Mouse (Mus musculus) liver, postnatal 0 days (tissue): ENCODE data around the gene Tmsb4x. TPM values are rescaled to one million over a fixed set of nuclear protein-coding genes. Genes with fewer than 3 reads are reported as not detected.
A peak's percentile ranks its signal among the peaks of the same experiment; 100 is the strongest.

ENCODE experiments used
- ATAC-seq: fragments of 200-750 bp; cut with Nextera tagmentation; 2 replicates; pipeline ENCODE4 v1.8.0; 2017; ENCODE audit warnings: mild to moderate bottlenecking, moderate library complexity
- DNase-seq: peaks from one replicate; pipeline ENCODE4 v3.0.0-alpha.2; 2016
- H3K27ac ChIP-seq: fragments of 300-500 bp; sonication (generic); 2 replicates; pipeline ENCODE4 v1.5.1; 2014; ENCODE audit warnings: antibody characterized with exemption, moderate library complexity, mild to moderate bottlenecking, low read depth
- H3K27me3 ChIP-seq: fragments of 300-500 bp; sonication (generic); 2 replicates; pipeline ENCODE4 v1.6.1; 2014; ENCODE audit warnings: low read length, control low read depth, mixed read lengths; ENCODE audit not compliant: insufficient read depth
- H3K36me3 ChIP-seq: fragments of 300-500 bp; sonication (generic); replicated peaks from 2 replicates; pipeline ENCODE4 v1.6.1; 2014; ENCODE audit warnings: mild to moderate bottlenecking, control low read depth, low read length, moderate library complexity, mixed read lengths; ENCODE audit not compliant: insufficient read depth
- H3K4me1 ChIP-seq: fragments of 300-500 bp; sonication (generic); 2 replicates; pipeline ENCODE4 v1.6.1; 2014; ENCODE audit warnings: antibody characterized with exemption, mild to moderate bottlenecking, control low read depth; ENCODE audit not compliant: insufficient read depth
- H3K4me2 ChIP-seq: fragments of 300-500 bp; sonication (generic); 2 replicates; pipeline ENCODE4 v1.6.1; 2014; ENCODE audit warnings: low read depth, mild to moderate bottlenecking, low read length, moderate library complexity, mixed read lengths
- H3K4me3 ChIP-seq: fragments of 300-500 bp; sonication (generic); 2 replicates; pipeline ENCODE4 v1.5.1; 2014; ENCODE audit warnings: low read depth, low read length
- H3K9ac ChIP-seq: fragments of 300-500 bp; sonication (generic); replicated peaks from 2 replicates; pipeline ENCODE4 v1.6.1; 2014; ENCODE audit warnings: mild to moderate bottlenecking, moderate library complexity
- H3K9me3 ChIP-seq: fragments of 300-500 bp; sonication (generic); 2 replicates; pipeline ENCODE4 v1.6.1; 2016; ENCODE audit warnings: mild to moderate bottlenecking, control low read depth, low read length, mixed read lengths
- CTCF ChIP-seq: sonication (generic); IDR thresholded peaks from 2 replicates; pipeline ENCODE4 v1.5.1; 2016; ENCODE audit warnings: antibody characterized with exemption, low read depth
- EP300 ChIP-seq: IDR thresholded peaks from 2 replicates; pipeline ENCODE4 v1.6.1; 2016; ENCODE audit warnings: antibody characterized with exemption, low read depth, mild to moderate bottlenecking
- WGBS: fragments of 180-500 bp; shearing (Covaris S2); extraction: QIAGEN DNeasy Blood & Tissue Kit; methylation state at CpG from one replicate; pipeline ENCODE4 v1.1.7; 2014; ENCODE audit not compliant: insufficient replicate concordance; 5-methylcytosine and 5-hydroxymethylcytosine counted together
- polyA plus RNA-seq: library from polyadenylated mRNA; unstranded; fragments of >200 nt; fragmentation: Nextera tagmentation; extraction: Ambion mirVana; gene quantifications from 2 replicates; pipeline ENCODE4 v1.2.1, GENCODE M21; 2015

The Tmsb4x gene
- polyA plus RNA-seq, 1 experiment from 2014 or later, result 1,722 TPM

GRCm38 (mm10) chrX:167229206-167229605 is 20.1 kb upstream of the Tmsb4x start:
- Histone ChIP-seq H3K9ac (no peak overlapping the region), H3K36me3 (no peaks in the 10 kb centered on the region), H3K27ac (0 out of 2 replicates have a peak overlapping the region, but pooled peaks have one; percentile 6), H3K4me1 (no peaks in the 10 kb centered on the region), H3K4me2 (no peak overlapping the region), H3K4me3 (no peak overlapping the region), H3K27me3 (no peaks in the 10 kb centered on the region), H3K9me3 (no peaks in the 10 kb centered on the region)
- DNase-seq (peak; percentile 70), ATAC-seq (peak; percentile 49; the same call in 1 of the 2 replicates)
- TF ChIP-seq CTCF (peak; percentile 63), EP300 (no peak; the same call in 1 of the 2 replicates)
- WGBS, result 33% methylated on average over 6 of the region's 6 CpGs

- DNase-seq, result no peak
- 72% methylated on average over 6 of the region's 6 CpGs for WGBS
- Histone ChIP-seq H3K27ac (peak overlapping the region; percentile 76; the same call in 1 of the 2 replicates), H3K4me1 (no peaks in the 10 kb centered on the region), H3K9ac (no peak overlapping the region), H3K36me3 (no peaks in the 10 kb centered on the region), H3K9me3 (no peaks in the 10 kb centered on the region), H3K4me2 (0 out of 2 replicates have a peak overlapping the region, but pooled peaks have one; percentile 11), H3K4me3 (no peak overlapping the region), H3K27me3 (no peaks in the 10 kb centered on the region)
- TF ChIP-seq CTCF (no peak), EP300 (no peak)
- no peak for ATAC-seq
Observed at GRCm38 (mm10) chrX:167227756-167228155, 18.6 kb upstream of the Tmsb4x start.

GRCm38 (mm10) chrX:167227138-167227537 is 18.0 kb upstream of the Tmsb4x start:
- peak overlapping the region; percentile 76 for H3K27ac ChIP-seq
- DNase-seq, result peak; percentile 40
- 42% methylated on average over 7 of the region's 7 CpGs for WGBS
- peak; percentile 60 for ATAC-seq
- H3K4me3 ChIP-seq, result no peak overlapping the region
- H3K36me3 ChIP-seq, result no peaks in the 10 kb centered on the region
- no peak for TF ChIP-seq EP300
- H3K27me3 ChIP-seq, result no peaks in the 10 kb centered on the region
- no peaks in the 10 kb centered on the region for H3K9me3 ChIP-seq
- no peak overlapping the region for H3K9ac ChIP-seq
- no peaks in the 10 kb centered on the region for H3K4me1 ChIP-seq
- H3K4me2 ChIP-seq, result 0 out of 2 replicates have a peak overlapping the region, but pooled peaks have one; percentile 32

- no peak overlapping the region for H3K9ac ChIP-seq
- no peaks in the 10 kb centered on the region for H3K9me3 ChIP-seq
- no peak for TF ChIP-seq EP300
- TF ChIP-seq CTCF, result no peak
- H3K27ac ChIP-seq, result peak overlapping the region; percentile 76
- no peaks in the 10 kb centered on the region for H3K27me3 ChIP-seq
- no peak overlapping the region for H3K4me3 ChIP-seq
- ATAC-seq (no peak), DNase-seq (peak; percentile 25)
- no peaks in the 10 kb centered on the region for H3K36me3 ChIP-seq
- H3K4me2 ChIP-seq, result peak overlapping the region; percentile 32; the same call in 1 of the 2 replicates
- 56% methylated on average over 5 of the region's 5 CpGs for WGBS
- no peaks in the 10 kb centered on the region for H3K4me1 ChIP-seq
Observed at GRCm38 (mm10) chrX:167226570-167226969, 17.5 kb upstream of the Tmsb4x start.

- Histone ChIP-seq H3K9me3 (no peaks in the 10 kb centered on the region), H3K4me1 (no peaks in the 10 kb centered on the region), H3K27me3 (peaks cover 5% of the 10 kb centered on the region; the same call in 1 of the 2 replicates), H3K9ac (no peak overlapping the region), H3K36me3 (no peaks in the 10 kb centered on the region), H3K4me3 (no peak overlapping the region), H3K27ac (no peak overlapping the region; the same call in 1 of the 2 replicates), H3K4me2 (0 out of 2 replicates have a peak overlapping the region, but pooled peaks have one; percentile 18)
- peak; percentile 15 for DNase-seq
- TF ChIP-seq CTCF, result peak; percentile 44
- no peak for TF ChIP-seq EP300
- WGBS, result 41% methylated on average over 8 of the region's 8 CpGs
- ATAC-seq, result no peak
Observed at GRCm38 (mm10) chrX:167212707-167213106, 3.6 kb upstream of the Tmsb4x start.

GRCm38 (mm10) chrX:167211871-167212555 is 2.9 kb upstream of the Tmsb4x start:
- no peaks in the 10 kb centered on the region for H3K36me3 ChIP-seq
- 45% methylated on average over 9 of the region's 9 CpGs for WGBS
- ATAC-seq, result no peak
- H3K4me2 ChIP-seq, result 0 out of 2 replicates have a peak overlapping the region, but pooled peaks have one; percentile 18
- H3K9me3 ChIP-seq, result no peaks in the 10 kb centered on the region
- H3K4me1 ChIP-seq, result no peaks in the 10 kb centered on the region
- TF ChIP-seq CTCF (no peak), EP300 (no peak)
- H3K27ac ChIP-seq, result peak overlapping the region; percentile 34
- DNase-seq, result no peak
- H3K27me3 ChIP-seq, result peaks cover 5% of the 10 kb centered on the region; the same call in 1 of the 2 replicates
- H3K9ac ChIP-seq, result no peak overlapping the region
- H3K4me3 ChIP-seq, result no peak overlapping the region
